Comparison of ENCODE assay signal across 8 mouse cellular contexts in genomic region chr17:46552841-46553423, GRCm38 (mm10). TPM values are rescaled to one million over a fixed set of nuclear protein-coding genes. Genes with fewer than 3 reads are reported as not detected.
A peak's percentile ranks its signal among the peaks of the same experiment; 100 is the strongest.
DNase-seq lines count a peak whose midpoint lies in the region; ATAC-seq lines count a peak whose summit lies in the region.

No protein-coding gene starts in this region.

- peak overlapping the region; percentile 99 for H3K4me3 ChIP-seq in hindbrain, embryonic 13.5 days

- peaks cover 47% of the 10 kb centered on the region for H3K4me1 ChIP-seq in hindbrain, embryonic 13.5 days (replicated peaks)

- DNase-seq in R1 (ENCODE audit: low read depth, low spot score), result peak; percentile 99
- DNase-seq in cerebellum, postnatal 36 days, result peak; percentile 80 to 87
- DNase-seq in frontal cortex, postnatal 25 days (ENCODE audit: low spot score in 2 of 2), result peak; percentile 66 to 81
- DNase-seq in layer of hippocampus, postnatal 14 days (ENCODE audit: low spot score in 2 of 2), result peak; percentile 89 to 94
- peak; percentile 97 for DNase-seq in lung, postnatal 10 days
- DNase-seq in retina, adult 2 months (ENCODE audit: low read depth, low spot score), result peak; percentile 83
- DNase-seq in urinary bladder, adult 18-20 months (ENCODE audit: low spot score in 2 of 2), result peak; percentile 86 to 87

- peak overlapping the region; percentile 64 for H3K27ac ChIP-seq in hindbrain, embryonic 13.5 days

- peaks cover 39% of the 10 kb centered on the region for H3K36me3 ChIP-seq in hindbrain, embryonic 13.5 days

- 1% methylated on average over 24 of the region's 24 CpGs for WGBS in hindbrain, embryonic 13.5 days

- ATAC-seq in hindbrain, embryonic 13.5 days (ENCODE audit: low FRiP score), result peak; percentile 75

- no peaks in the 10 kb centered on the region for H3K9me3 ChIP-seq in hindbrain, embryonic 13.5 days

- peaks cover 8% of the 10 kb centered on the region for H3K27me3 ChIP-seq in hindbrain, embryonic 13.5 days

- peak overlapping the region; percentile 95 for H3K4me2 ChIP-seq in hindbrain, embryonic 13.5 days

- peak overlapping the region; percentile 98 for H3K9ac ChIP-seq in hindbrain, embryonic 13.5 days

RNA-seq across cellular contexts. Expression of gene Srf, which starts 3.0 kb away (rescaled TPM):
- 4.6 and 4.8 TPM in 2 replicates for polyA plus RNA-seq in hindbrain, embryonic 13.5 days (2015; fragmentation: Nextera tagmentation; extraction: Ambion mirVana)
- 10 to 100 TPM; 62.7 to 65.5 TPM for total RNA-seq in layer of hippocampus, postnatal 14 days (2021)

RNA-seq across cellular contexts. Expression of gene Cul9, which starts 6.7 kb away (rescaled TPM):
- polyA plus RNA-seq in hindbrain, embryonic 13.5 days (2015; fragmentation: Nextera tagmentation; extraction: Ambion mirVana), result 17.1 and 21.6 TPM in 2 replicates
- total RNA-seq in layer of hippocampus, postnatal 14 days (2021), result 10 to 100 TPM; 42.7 to 43.9 TPM

RNA-seq across cellular contexts. Expression of gene Dnph1, which starts 56.4 kb away (rescaled TPM):
- 20.4 and 21.8 TPM in 2 replicates for polyA plus RNA-seq in hindbrain, embryonic 13.5 days (2015; fragmentation: Nextera tagmentation; extraction: Ambion mirVana)
- total RNA-seq in layer of hippocampus, postnatal 14 days (2021), result 1 to 10 TPM; 5.7 TPM

Comparison
In these comparisons a context has a peak if more than half of its experiments do, and no peak if none do; other contexts are left out.
1. Peak in every context shown above with its lines: DNase-seq, ATAC-seq, H3K4me3 ChIP-seq and H3K27ac ChIP-seq.